Mouse (Mus musculus) lung, adult 2 months (tissue): ENCODE results near the gene Mast4.

Experiments used
- CTCF ChIP-seq: fragments of 200-500 bp; IDR thresholded peaks from 2 replicates; pipeline ENCODE4 v1.5.1; 2011; ENCODE audit warnings: mild to moderate bottlenecking, low read length, control low read depth; ENCODE audit not compliant: insufficient read depth
- POLR2A ChIP-seq: fragments of 200-500 bp; IDR thresholded peaks from 2 replicates; pipeline ENCODE4 v1.6.1; 2011; ENCODE audit warnings: low read depth, mild to moderate bottlenecking, control low read depth, low read length, borderline replicate concordance; ENCODE audit errors: extremely low read depth

DNA sequence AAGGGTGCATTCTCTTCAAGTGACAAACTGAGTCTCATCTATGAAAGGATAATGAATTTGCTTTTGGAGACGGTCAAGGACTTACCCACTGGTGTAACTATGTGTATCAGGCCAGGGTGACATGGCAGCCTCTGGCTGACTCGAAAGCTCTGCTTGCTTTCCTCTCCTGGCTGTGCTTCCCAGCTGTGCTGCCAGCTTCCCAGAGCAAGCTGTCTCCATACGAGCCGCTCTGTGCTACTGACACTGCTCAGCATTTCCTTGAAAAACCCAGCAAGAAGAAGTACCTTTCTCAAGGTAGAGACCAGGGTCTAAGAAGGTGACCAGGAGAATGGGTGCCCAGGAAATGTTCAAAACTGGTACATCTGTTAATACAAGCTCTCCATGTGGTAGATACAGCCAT lies 254.5 kb downstream of the Mast4 start:
- TF ChIP-seq POLR2A: no peak
- no peak for TF ChIP-seq CTCF
